Mouse (Mus musculus) liver, postnatal 0 days (tissue): ENCODE measurements around the gene Mnat1.
"Not testable (repeated sequence)": the region's sequence is repeated elsewhere in the genome, so short reads cannot be mapped to it uniquely, and the experiment has no call there.

ENCODE experiments used
- CTCF ChIP-seq: sonication (generic); IDR thresholded peaks from 2 replicates; pipeline ENCODE4 v1.5.1; 2016; ENCODE audit warnings: antibody characterized with exemption, low read depth
- EP300 ChIP-seq: IDR thresholded peaks from 2 replicates; pipeline ENCODE4 v1.6.1; 2016; ENCODE audit warnings: antibody characterized with exemption, low read depth, mild to moderate bottlenecking

GRCm38 (mm10) chr12:73096177-73096576, 27.3 kb upstream of the Mnat1 start:
- not testable (repeated sequence) for TF ChIP-seq EP300, CTCF
